Mouse (Mus musculus) liver, postnatal 0 days (tissue): ENCODE measurements around the gene Tmem52.
A peak's percentile ranks its signal among the peaks of the same experiment; 100 is the strongest.

Experiments
- CTCF ChIP-seq: sonication (generic); IDR thresholded peaks from 2 replicates; pipeline ENCODE4 v1.5.1; 2016; ENCODE audit warnings: antibody characterized with exemption, low read depth
- EP300 ChIP-seq: IDR thresholded peaks from 2 replicates; pipeline ENCODE4 v1.6.1; 2016; ENCODE audit warnings: antibody characterized with exemption, low read depth, mild to moderate bottlenecking

DNA sequence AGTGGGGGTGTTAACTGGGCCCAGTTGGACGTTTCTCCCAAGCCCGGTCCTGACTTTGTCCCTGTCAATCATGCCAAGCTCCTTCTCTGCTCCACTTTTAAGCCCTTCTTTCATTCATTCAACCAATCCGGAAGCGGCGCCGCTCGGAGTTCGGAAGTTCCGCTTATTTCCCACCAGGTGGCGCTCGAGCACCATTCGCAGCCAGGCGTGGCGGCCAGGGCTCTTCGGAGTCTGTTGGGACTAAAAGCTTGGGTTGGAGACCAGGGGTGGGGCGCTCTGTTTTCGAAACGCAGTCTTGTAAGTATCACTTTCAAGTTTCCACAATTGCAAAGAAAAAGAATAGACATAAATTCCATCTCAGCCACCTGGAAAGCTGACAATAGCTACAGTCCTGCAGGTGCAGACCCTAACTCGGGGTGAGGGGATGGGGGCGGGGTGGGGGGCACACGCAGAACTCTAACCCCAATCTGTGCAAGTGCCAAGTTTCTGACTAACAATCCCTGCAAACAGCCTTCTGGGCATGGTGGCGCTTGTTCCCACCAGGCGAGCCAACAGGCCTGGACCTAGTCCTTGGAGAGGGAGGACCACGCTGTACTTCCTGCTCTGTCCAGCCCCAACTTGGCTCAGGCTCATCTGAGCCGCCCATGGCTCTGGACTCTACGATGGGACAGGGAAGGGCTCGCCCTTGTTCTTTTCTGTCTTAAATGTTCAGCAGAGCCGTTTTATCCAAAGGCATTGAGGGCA, 12.6 kb downstream of the Tmem52 start:
- TF ChIP-seq CTCF (peak; percentile 99), EP300 (no peak)
